Mouse (Mus musculus): ENCODE results near the gene Plgrkt. TPM values are rescaled to one million over a fixed set of nuclear protein-coding genes. Genes with fewer than 3 reads are reported as not detected.

Gene Plgrkt
- polyA plus RNA-seq, 1 experiment from 2014 or later, result 97.1 TPM

DNA sequence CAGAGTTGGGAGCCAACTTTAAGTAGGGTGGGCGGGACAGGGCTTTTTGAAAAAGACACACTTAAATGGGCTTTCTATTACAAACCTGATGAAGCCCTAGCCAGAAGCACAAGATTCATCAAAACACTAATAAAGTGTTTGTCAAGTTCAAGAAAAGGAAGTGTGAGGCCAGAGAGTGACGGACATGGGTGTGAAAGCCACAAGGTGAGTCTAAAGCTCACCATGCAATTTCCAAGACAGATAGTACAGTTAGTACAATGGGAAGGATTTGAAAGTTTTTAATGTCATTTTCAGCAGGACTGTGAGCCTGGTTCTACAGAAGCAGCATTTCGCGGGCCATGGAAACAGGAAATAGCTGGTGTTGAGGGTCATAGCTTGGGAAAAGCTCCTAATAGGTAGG lies 32.6 kb upstream of the Plgrkt start:
- Histone ChIP-seq H3K27ac (no peak overlapping the region), H3K4me1 (replicated peaks) (no peaks in the 10 kb centered on the region), H3K4me2 (replicated peaks) (no peak overlapping the region), H3K9ac (replicated peaks) (no peak overlapping the region), H3K4me3 (replicated peaks) (no peak overlapping the region), H3K27me3 (no peaks in the 10 kb centered on the region), H3K9me3 (peaks cover 10% of the 10 kb centered on the region; the same call in 1 of the 2 replicates), H3K36me3 (no peaks in the 10 kb centered on the region)
- WGBS, result 98% methylated on average over 4 of the region's 4 CpGs
- ATAC-seq, result no peak

DNA sequence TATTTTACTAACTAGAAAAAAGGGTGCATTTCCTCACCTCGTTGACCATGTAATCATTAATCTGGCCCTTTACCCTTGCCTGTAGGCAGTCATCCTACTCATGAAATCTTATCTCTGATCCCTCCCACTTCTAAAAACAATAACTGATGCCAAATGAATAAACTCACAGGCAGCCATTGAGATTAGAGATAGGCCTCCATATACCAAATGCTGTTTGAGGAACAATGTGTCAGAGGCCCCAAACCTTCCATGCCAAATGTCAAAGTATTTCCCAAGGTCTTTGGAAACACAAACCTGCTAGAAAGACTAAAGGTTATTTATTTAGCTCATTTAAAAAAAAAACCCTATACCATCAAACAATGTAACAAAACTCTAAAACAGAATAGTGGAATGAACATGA lies 29.2 kb upstream of the Plgrkt start:
- no peak for ATAC-seq
- Histone ChIP-seq H3K36me3 (no peaks in the 10 kb centered on the region), H3K27me3 (no peaks in the 10 kb centered on the region), H3K4me1 (replicated peaks) (no peaks in the 10 kb centered on the region), H3K9me3 (peaks cover 10% of the 10 kb centered on the region; the same call in 1 of the 2 replicates), H3K4me3 (replicated peaks) (no peak overlapping the region), H3K27ac (no peak overlapping the region), H3K4me2 (replicated peaks) (no peak overlapping the region), H3K9ac (replicated peaks) (no peak overlapping the region)
- WGBS, result 91% methylated on average over 1 of the region's 1 CpGs

DNA sequence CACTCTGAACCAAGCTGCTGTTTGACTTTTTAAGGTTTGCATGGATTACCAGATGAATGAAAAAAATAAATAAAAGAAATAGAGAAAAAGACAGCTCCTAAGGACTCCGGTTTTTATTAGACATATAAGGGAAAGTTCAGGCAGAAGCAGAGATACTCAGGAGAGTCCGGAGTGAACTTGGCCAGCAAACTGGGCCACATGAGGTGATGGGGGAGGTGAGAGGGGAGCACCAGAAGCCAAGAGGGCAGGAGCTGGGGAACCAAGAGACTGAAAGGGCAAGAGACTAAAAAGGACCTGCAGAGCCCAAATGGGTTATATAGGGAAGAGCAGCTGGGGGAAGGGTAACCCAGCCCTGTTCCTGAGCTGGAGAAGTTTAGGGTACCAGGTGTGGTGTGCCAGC lies 27.5 kb upstream of the Plgrkt start:
- WGBS, result 94% methylated on average over 2 of the region's 2 CpGs
- no peak overlapping the region for H3K27ac ChIP-seq
- H3K36me3 ChIP-seq, result no peaks in the 10 kb centered on the region
- no peak overlapping the region for H3K9ac ChIP-seq (replicated peaks)
- H3K9me3 ChIP-seq, result peaks cover 10% of the 10 kb centered on the region; the same call in 1 of the 2 replicates
- H3K27me3 ChIP-seq, result no peaks in the 10 kb centered on the region
- no peak overlapping the region for H3K4me3 ChIP-seq (replicated peaks)
- no peak for ATAC-seq
- H3K4me2 ChIP-seq (replicated peaks), result no peak overlapping the region
- H3K4me1 ChIP-seq (replicated peaks), result no peaks in the 10 kb centered on the region

DNA sequence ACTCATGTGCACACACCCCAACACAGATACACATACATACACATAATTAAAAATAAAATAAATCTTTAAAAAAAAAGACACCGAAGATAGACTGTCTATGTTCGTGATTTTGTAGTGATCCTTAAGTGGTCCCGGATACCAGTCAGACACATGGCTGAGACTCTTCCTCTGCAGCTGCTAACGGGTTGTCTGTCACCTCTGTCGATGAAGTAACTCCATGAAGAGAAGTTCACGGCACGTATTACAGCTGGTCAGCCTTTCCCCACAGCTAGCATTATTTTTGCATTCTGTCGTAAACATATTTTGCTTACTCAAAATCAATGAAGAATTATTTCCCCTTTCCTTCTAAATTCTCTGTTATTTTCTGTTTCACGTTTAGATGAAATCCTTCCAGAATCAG lies 26.1 kb upstream of the Plgrkt start:
- peaks cover 5% of the 10 kb centered on the region; the same call in 1 of the 2 replicates for H3K9me3 ChIP-seq
- H3K27ac ChIP-seq, result no peak overlapping the region
- 95% methylated on average over 9 of the region's 9 CpGs for WGBS
- no peak overlapping the region for H3K4me2 ChIP-seq (replicated peaks)
- no peak overlapping the region for H3K4me3 ChIP-seq (replicated peaks)
- H3K9ac ChIP-seq (replicated peaks), result no peak overlapping the region
- no peaks in the 10 kb centered on the region for H3K27me3 ChIP-seq
- no peaks in the 10 kb centered on the region for H3K36me3 ChIP-seq
- ATAC-seq, result no peak
- H3K4me1 ChIP-seq (replicated peaks), result no peaks in the 10 kb centered on the region

DNA sequence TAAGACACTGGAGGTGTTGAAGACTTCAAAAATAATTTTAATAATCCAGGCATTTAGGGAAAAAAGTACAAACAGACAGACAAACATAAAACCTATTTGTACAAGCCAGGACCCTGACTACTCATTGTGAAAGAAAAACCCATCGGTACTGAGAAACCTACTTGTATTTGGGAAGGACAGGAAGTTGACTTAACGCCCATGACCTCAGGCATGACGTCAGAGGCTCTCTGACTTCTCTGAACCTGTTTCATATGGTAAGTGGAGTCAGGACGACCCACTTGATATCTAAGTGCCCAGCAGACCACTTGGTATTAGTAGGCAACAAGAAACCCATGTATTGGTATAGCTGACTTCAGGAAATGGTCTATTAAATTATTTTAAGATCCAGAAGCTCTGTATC lies 24.1 kb upstream of the Plgrkt start:
- Histone ChIP-seq H3K27me3 (no peaks in the 10 kb centered on the region), H3K4me1 (replicated peaks) (no peaks in the 10 kb centered on the region), H3K27ac (no peak overlapping the region), H3K9ac (replicated peaks) (no peak overlapping the region), H3K9me3 (no peaks in the 10 kb centered on the region), H3K4me3 (replicated peaks) (no peak overlapping the region), H3K4me2 (replicated peaks) (no peak overlapping the region), H3K36me3 (no peaks in the 10 kb centered on the region)
- ATAC-seq, result no peak
- WGBS, result 81% methylated on average over 4 of the region's 4 CpGs

DNA sequence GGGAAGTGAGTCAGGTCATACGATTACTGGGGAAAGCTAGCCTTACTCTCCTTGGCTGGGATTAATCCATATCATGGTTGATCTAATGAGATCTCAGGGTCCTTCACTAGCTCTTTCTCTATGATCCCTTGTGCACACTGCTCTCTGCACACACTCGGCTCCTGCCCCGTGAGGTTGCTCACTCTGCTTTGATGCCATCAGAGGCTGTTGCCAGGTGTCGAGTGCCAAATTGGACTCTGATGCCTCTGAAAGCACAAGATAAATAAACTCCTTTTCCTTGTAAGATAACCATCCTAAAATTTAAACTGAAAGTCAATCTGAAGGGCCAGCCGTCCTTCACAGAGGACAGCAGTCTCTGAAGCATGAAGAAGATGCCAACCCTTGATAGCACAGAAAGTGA lies 23.3 kb upstream of the Plgrkt start:
- Histone ChIP-seq H3K36me3 (no peaks in the 10 kb centered on the region), H3K27me3 (no peaks in the 10 kb centered on the region), H3K9ac (replicated peaks) (no peak overlapping the region), H3K27ac (no peak overlapping the region), H3K4me3 (replicated peaks) (no peak overlapping the region), H3K9me3 (no peaks in the 10 kb centered on the region), H3K4me1 (replicated peaks) (no peaks in the 10 kb centered on the region), H3K4me2 (replicated peaks) (no peak overlapping the region)
- 91% methylated on average over 5 of the region's 5 CpGs for WGBS
- no peak for ATAC-seq

DNA sequence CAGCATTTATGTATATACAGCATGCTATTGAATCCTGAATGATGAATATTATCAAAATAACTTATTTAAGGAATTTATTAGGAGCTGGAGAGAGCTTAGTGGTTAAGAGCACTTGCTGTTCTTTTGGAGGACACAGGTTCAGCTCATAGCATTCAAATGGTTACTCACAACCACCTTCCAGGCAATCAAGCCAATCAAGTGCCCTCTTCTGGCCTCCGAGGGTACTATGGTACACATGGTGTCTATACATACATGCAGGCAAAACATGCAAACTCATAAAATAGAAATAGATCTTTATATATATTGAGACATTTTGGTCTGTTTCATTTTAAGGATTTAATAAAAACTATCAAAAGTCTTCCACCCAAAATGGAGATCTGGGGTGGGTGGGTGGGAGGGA lies 21.6 kb upstream of the Plgrkt start:
- 92% methylated on average over 1 of the region's 1 CpGs for WGBS
- ATAC-seq, result no peak
- H3K27ac ChIP-seq, result no peak overlapping the region

DNA sequence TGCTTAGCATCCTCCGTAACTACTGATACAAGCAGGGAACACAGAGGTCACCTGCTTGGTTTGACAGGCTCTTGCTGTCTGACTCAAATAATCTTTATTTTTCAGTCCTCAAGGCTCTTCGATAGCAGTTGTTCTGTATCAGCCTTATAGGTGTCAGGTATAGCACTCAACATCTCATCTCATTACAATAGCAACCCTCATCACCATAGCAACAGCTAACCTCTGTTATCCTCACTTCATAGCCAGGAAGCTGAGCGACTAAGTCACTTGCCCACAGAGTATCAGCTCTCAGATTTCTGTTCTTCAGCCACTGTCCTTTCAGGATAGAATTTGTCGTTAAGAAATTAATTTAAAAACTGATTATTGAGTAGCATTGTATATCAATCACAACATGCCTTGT lies 18.6 kb upstream of the Plgrkt start:
- Histone ChIP-seq H3K4me2 (replicated peaks) (no peak overlapping the region), H3K27me3 (no peaks in the 10 kb centered on the region), H3K36me3 (no peaks in the 10 kb centered on the region), H3K4me1 (replicated peaks) (no peaks in the 10 kb centered on the region), H3K27ac (no peak overlapping the region), H3K9ac (replicated peaks) (no peak overlapping the region), H3K9me3 (no peaks in the 10 kb centered on the region), H3K4me3 (replicated peaks) (no peak overlapping the region)
- 79% methylated on average over 4 of the region's 4 CpGs for WGBS
- ATAC-seq, result no peak

More for the DNA sequence above, 21.6 kb upstream of the Plgrkt start:
- H3K4me1 ChIP-seq (replicated peaks), result no peaks in the 10 kb centered on the region
- H3K36me3 ChIP-seq, result no peaks in the 10 kb centered on the region
- H3K4me3 ChIP-seq (replicated peaks), result no peak overlapping the region
- no peak overlapping the region for H3K4me2 ChIP-seq (replicated peaks)
- no peak overlapping the region for H3K9ac ChIP-seq (replicated peaks)
- no peaks in the 10 kb centered on the region for H3K9me3 ChIP-seq
- H3K27me3 ChIP-seq, result no peaks in the 10 kb centered on the region

DNA sequence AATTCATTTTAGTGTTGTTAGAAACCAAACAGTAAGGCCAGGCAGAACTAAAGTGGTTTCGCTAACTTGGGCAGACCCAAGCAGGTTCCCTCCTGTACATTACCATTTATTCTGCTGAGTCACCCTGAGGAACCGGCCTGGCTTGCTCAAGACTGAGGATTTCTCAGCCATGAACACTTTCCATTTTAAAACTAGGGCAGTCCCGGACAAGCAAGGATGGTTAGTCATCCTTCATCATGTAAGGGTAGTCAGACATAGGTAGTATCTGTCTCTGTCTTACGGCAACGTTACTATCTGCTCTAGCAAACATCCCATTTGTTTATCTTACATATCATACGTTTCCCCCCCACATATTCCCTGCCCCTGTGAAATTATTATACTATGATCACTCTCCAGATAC lies 17.8 kb upstream of the Plgrkt start:
- 87% methylated on average over 6 of the region's 6 CpGs for WGBS
- H3K27me3 ChIP-seq, result no peaks in the 10 kb centered on the region
- no peak for ATAC-seq

DNA sequence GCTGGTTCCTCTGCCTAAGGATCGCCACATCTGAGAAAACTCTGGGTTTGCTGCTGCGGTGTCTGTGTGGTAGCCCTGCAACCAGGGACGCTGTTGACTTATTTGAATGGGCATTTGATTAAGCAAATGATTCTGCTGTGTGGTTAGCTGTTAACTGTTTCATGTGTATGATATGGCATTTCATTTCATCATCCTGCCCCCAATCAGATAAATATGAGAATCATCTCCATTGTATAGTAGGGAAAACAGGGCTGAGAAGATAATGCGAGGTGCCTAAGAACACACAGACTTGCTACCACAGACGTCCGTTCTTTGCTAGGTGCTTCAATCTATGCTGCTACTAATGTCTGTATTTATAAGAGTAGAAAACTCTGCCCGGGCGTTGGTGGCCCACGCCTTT lies 17.2 kb upstream of the Plgrkt start:
- Histone ChIP-seq H3K9me3 (no peaks in the 10 kb centered on the region), H3K36me3 (no peaks in the 10 kb centered on the region), H3K9ac (replicated peaks) (no peak overlapping the region), H3K4me2 (replicated peaks) (no peak overlapping the region), H3K4me3 (replicated peaks) (no peak overlapping the region), H3K27me3 (no peaks in the 10 kb centered on the region), H3K27ac (no peak overlapping the region), H3K4me1 (replicated peaks) (no peaks in the 10 kb centered on the region)
- 88% methylated on average over 9 of the region's 9 CpGs for WGBS
- no peak for ATAC-seq

More for the DNA sequence above, 17.8 kb upstream of the Plgrkt start:
- Histone ChIP-seq H3K4me3 (replicated peaks) (no peak overlapping the region), H3K4me2 (replicated peaks) (no peak overlapping the region), H3K9me3 (no peaks in the 10 kb centered on the region), H3K36me3 (no peaks in the 10 kb centered on the region), H3K27ac (no peak overlapping the region), H3K4me1 (replicated peaks) (no peaks in the 10 kb centered on the region), H3K9ac (replicated peaks) (no peak overlapping the region)

DNA sequence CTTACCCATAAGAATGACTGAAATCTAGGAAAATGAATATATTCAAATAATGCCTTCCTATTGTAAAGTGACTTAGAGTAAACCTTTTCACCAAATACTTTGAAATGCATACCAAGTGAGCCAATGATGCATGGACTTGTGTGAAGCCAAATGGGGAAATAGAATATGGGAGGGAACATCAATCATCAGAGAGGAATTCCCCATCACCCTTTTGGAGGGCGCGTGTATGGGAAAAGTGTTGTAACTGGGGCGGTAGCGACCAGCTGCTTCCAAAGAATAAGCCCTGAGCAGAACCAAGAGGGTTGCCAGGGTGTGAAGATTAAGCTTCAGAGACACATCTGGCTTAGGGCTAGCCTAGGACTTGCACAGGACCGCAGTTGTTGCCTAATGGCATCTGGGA lies 16.2 kb upstream of the Plgrkt start:
- no peak overlapping the region for H3K4me3 ChIP-seq (replicated peaks)
- H3K36me3 ChIP-seq, result no peaks in the 10 kb centered on the region
- H3K9ac ChIP-seq (replicated peaks), result no peak overlapping the region
- no peaks in the 10 kb centered on the region for H3K9me3 ChIP-seq
- no peak overlapping the region for H3K27ac ChIP-seq
- no peak overlapping the region for H3K4me2 ChIP-seq (replicated peaks)
- no peak for ATAC-seq
- WGBS, result 96% methylated on average over 5 of the region's 5 CpGs
- H3K27me3 ChIP-seq, result no peaks in the 10 kb centered on the region
- H3K4me1 ChIP-seq (replicated peaks), result no peaks in the 10 kb centered on the region

DNA sequence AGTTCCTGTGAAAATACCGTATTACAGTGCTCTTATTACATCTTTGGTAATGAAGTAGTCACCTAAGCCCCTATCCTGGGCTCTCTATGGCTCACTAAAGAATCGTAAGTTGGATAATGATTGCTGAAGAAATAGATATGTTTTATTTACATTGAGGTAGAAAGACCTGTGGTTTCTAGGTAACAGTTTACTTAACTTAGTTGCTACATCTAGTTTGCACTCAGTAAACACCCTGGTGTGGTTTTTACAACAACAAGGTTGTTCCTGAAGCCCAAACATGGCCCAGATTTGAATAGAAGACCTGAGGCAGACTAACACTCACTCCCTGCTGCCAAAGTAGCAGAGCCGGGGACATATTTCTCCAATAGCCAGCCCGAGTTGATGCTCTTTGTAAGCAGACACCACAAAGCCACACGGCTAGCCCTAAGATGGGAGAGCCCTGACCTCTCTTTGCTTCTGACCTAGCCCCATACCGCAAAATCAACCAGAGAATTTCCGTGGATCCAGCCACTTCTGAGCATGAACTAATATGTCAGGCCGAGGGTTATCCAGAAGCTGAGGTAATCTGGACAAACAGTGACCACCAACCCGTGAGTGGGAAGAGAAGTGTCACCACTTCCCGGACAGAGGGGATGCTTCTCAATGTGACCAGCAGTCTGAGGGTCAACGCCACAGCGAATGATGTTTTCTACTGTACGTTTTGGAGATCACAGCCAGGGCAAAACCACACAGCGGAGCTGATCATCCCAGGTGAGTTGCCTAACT lies 12.8 kb upstream of the Plgrkt start:
- H3K4me2 ChIP-seq (replicated peaks), result no peak overlapping the region
- H3K4me1 ChIP-seq (replicated peaks), result no peaks in the 10 kb centered on the region
- 91% methylated on average over 14 of the region's 14 CpGs for WGBS
- ATAC-seq, result no peak
- H3K36me3 ChIP-seq, result no peaks in the 10 kb centered on the region
- H3K9ac ChIP-seq (replicated peaks), result no peak overlapping the region
- H3K27me3 ChIP-seq, result no peaks in the 10 kb centered on the region
- H3K9me3 ChIP-seq, result no peaks in the 10 kb centered on the region
- H3K4me3 ChIP-seq (replicated peaks), result no peak overlapping the region
- H3K27ac ChIP-seq, result no peak overlapping the region

DNA sequence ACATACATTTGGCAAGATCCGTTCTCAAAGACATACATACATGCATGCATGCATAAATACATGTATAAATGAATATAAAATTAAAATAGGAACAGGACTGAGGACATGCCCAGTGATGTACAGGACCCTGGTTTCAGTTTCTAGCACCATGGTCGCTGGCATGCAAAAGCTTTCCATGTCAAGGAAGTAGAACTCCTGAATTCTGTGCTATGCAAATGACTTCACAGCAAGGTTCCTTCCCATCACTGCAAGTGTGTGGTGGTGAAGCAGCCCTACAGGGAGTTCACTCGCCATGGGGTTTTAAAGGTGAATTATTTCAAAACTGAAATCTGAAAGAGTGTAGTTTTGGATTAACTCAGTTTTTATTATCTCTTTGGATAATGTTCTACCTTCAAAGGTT lies 9.2 kb upstream of the Plgrkt start:
- Histone ChIP-seq H3K36me3 (no peaks in the 10 kb centered on the region), H3K4me1 (replicated peaks) (0 out of 2 replicates have a peak, but pooled peaks cover 3% of the 10 kb centered on the region), H3K4me2 (replicated peaks) (no peak overlapping the region), H3K4me3 (replicated peaks) (no peak overlapping the region), H3K27ac (no peak overlapping the region), H3K9me3 (no peaks in the 10 kb centered on the region), H3K27me3 (no peaks in the 10 kb centered on the region), H3K9ac (replicated peaks) (no peak overlapping the region)
- ATAC-seq, result no peak
- 76% methylated on average over 3 of the region's 3 CpGs for WGBS
